ENCODE assay signal across 7 mouse cellular contexts in the genomic region with DNA sequence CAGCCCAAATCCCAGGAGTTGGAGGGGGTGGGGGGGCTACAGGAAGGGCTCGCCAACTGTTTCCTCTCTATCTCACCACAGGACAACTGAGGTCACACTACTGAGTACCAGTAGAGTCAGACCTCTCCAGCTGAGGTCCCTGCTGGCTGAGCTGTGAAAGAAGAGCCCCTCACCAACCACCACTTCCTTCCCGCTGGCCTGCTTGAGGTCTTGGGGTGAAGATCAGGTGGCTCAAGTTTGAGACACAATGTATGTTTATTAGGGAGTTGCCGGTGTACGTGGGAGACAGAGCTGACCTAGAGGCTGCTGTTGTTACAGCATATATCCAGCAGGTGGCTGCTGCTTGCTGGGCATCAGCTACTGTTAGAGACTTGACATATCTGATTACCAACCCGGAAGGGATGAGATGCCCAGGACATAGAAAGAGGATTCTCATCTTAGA. TPM values are rescaled to one million over a fixed set of nuclear protein-coding genes. Genes with fewer than 3 reads are reported as not detected.
DNase-seq lines count a peak whose midpoint lies in the region; ATAC-seq and TF ChIP-seq lines count a peak whose summit lies in the region.

No protein-coding gene starts in this region.

- no peak overlapping the region for H3K27ac ChIP-seq in heart, postnatal 0 days (ENCODE audit: low read depth)
- no peak overlapping the region for H3K27ac ChIP-seq in limb, embryonic 12.5 days

- WGBS in heart, postnatal 0 days: 3% methylated on average over 5 of the region's 5 CpGs
- 3% methylated on average over 5 of the region's 5 CpGs for WGBS in limb, embryonic 12.5 days

- no peaks in the 10 kb centered on the region for H3K9me3 ChIP-seq in heart, postnatal 0 days (replicated peaks; ENCODE audit: control insufficient read depth, low read length)
- no peaks in the 10 kb centered on the region for H3K9me3 ChIP-seq in limb, embryonic 12.5 days

- no peaks in the 10 kb centered on the region for H3K27me3 ChIP-seq in C2C12 (ENCODE audit: control insufficient read depth, insufficient read depth, insufficient read length)
- no peaks in the 10 kb centered on the region; the same call in none of the 2 replicates for H3K27me3 ChIP-seq in heart, postnatal 0 days (ENCODE audit: control insufficient read depth, insufficient read depth, low read length)
- peaks cover 30% of the 10 kb centered on the region for H3K27me3 ChIP-seq in limb, embryonic 12.5 days

- TF ChIP-seq EP300 in heart, postnatal 0 days (IDR thresholded peaks at IDR 0.05; ENCODE audit: low read depth): no peak

- no peak overlapping the region for H3K9ac ChIP-seq in heart, postnatal 0 days (replicated peaks; ENCODE audit: low read depth, low read length)
- no peak overlapping the region for H3K9ac ChIP-seq in limb, embryonic 12.5 days (replicated peaks)

- peaks cover 8% of the 10 kb centered on the region; the same call in 1 of the 2 replicates for H3K4me1 ChIP-seq in heart, postnatal 0 days (ENCODE audit: control insufficient read depth, insufficient read depth)
- H3K4me1 ChIP-seq in limb, embryonic 12.5 days (replicated peaks): peaks cover 9% of the 10 kb centered on the region

- DNase-seq in 416B (ENCODE audit: low read depth): peak; percentile 99
- DNase-seq in cerebellum, postnatal 14 days: peak; percentile 58 to 59
- peak; percentile 58 for DNase-seq in heart, postnatal 0 days (ENCODE audit: low spot score)
- peak; percentile 79 for DNase-seq in naive thymus-derived CD4-positive, alpha-beta T cell, adult 2 months (ENCODE audit: low read depth)
- DNase-seq in spleen, postnatal 36 days (ENCODE audit: low spot score in 2 of 2): no peak

- ATAC-seq in heart, postnatal 0 days (ENCODE audit: insufficient read depth, low read depth): peak; percentile 21; the same call in 1 of the 2 replicates
- no peak for ATAC-seq in limb, embryonic 12.5 days (ENCODE audit: insufficient number of reproducible peaks, insufficient read depth, low FRiP score, low TSS enrichment, low read depth)

- peaks cover 2% of the 10 kb centered on the region for H3K79me3 ChIP-seq in C2C12 (ENCODE audit: low read depth)

- peak; percentile 66 for TF ChIP-seq CTCF in C2C12 (IDR thresholded peaks at IDR 0.05; ENCODE audit: control insufficient read depth, insufficient read depth, insufficient read length)
- TF ChIP-seq CTCF in heart, postnatal 0 days (IDR thresholded peaks at IDR 0.05; ENCODE audit: low read depth): peak; percentile 81

- no peak overlapping the region for H3K4me3 ChIP-seq in C2C12 (ENCODE audit: insufficient read depth, poor library complexity, severe bottlenecking)
- H3K4me3 ChIP-seq in heart, postnatal 0 days (ENCODE audit: low read depth, low read length): no peak overlapping the region
- no peak overlapping the region for H3K4me3 ChIP-seq in limb, embryonic 12.5 days (replicated peaks)

- peaks cover 7% of the 10 kb centered on the region for H3K79me2 ChIP-seq in C2C12 (ENCODE audit: control insufficient read depth, insufficient read depth)

- peak overlapping the region; percentile 22; the same call in 1 of the 2 replicates for H3K4me2 ChIP-seq in heart, postnatal 0 days (ENCODE audit: low read depth, low read length)
- H3K4me2 ChIP-seq in limb, embryonic 12.5 days: peak overlapping the region; percentile 17; the same call in 1 of the 2 replicates

- H3ac ChIP-seq in C2C12 (ENCODE audit: control insufficient read depth, insufficient read length, low read depth): no peak overlapping the region

- H3K36me3 ChIP-seq in C2C12 (ENCODE audit: control insufficient read depth, insufficient read depth): peaks cover 3% of the 10 kb centered on the region
- H3K36me3 ChIP-seq in heart, postnatal 0 days (replicated peaks; ENCODE audit: control insufficient read depth, insufficient read depth, low read length): no peaks in the 10 kb centered on the region
- no peaks in the 10 kb centered on the region for H3K36me3 ChIP-seq in limb, embryonic 12.5 days

TF ChIP-seq in C2C12, 6 proteins besides CTCF, POLR2A, EP300 and RAD21:
- TF ChIP-seq MAX (IDR thresholded peaks at IDR 0.05): peak; percentile 89
- peak; percentile 52 for TF ChIP-seq MYOD1 (IDR thresholded peaks at IDR 0.05; ENCODE audit: control insufficient read depth, insufficient read length, low read depth)
- TF ChIP-seq FOSL1 (IDR thresholded peaks at IDR 0.05; ENCODE audit: insufficient read depth, low read length, poor library complexity, severe bottlenecking): no peak
- TF ChIP-seq CEBPB (IDR thresholded peaks at IDR 0.05; ENCODE audit: low read depth): no peak

RNA-seq across cellular contexts. Expression of gene Adamts14, which starts 2.5 kb away (rescaled TPM):
- 7.0 TPM for polyA plus RNA-seq in C2C12 (2012; fragmentation: generic; extraction: Trizol)
- 4.3 and 6.1 TPM in 2 replicates for total RNA-seq in heart, postnatal 0 days (2014; rRNA removed; ENCODE audit: low replicate concordance)
- 1.0 and 1.2 TPM in 2 replicates for polyA plus RNA-seq in heart, postnatal 0 days (2015; fragmentation: Nextera tagmentation; extraction: Ambion mirVana)
- 0.85 and 1.2 TPM in 2 replicates for polyA plus RNA-seq in limb, embryonic 12.5 days (2016; fragmentation: Nextera tagmentation; extraction: Ambion mirVana)

RNA-seq across cellular contexts. Expression of gene Prf1, which starts 21.9 kb away (rescaled TPM):
- polyA plus RNA-seq in C2C12 (2012; fragmentation: generic; extraction: Trizol): not detected
- not detected in 2 replicates for total RNA-seq in heart, postnatal 0 days (2014; rRNA removed; ENCODE audit: low replicate concordance)
- polyA plus RNA-seq in heart, postnatal 0 days (2015; fragmentation: Nextera tagmentation; extraction: Ambion mirVana): 0.04 TPM in 1 of 2 replicates, not detected in the other
- not detected in 2 replicates for polyA plus RNA-seq in limb, embryonic 12.5 days (2016; fragmentation: Nextera tagmentation; extraction: Ambion mirVana)

Comparison
In these comparisons a context has a peak if more than half of its experiments do, and no peak if none do; other contexts are left out.
1. DNase-seq: peak in 416B (single experiment), cerebellum, postnatal 14 days (2 of 2), heart, postnatal 0 days (single experiment) and naive thymus-derived CD4-positive, alpha-beta T cell, adult 2 months (single experiment); none in spleen, postnatal 36 days (0 of 2).